7 mouse cellular contexts compared by ENCODE assay signal in genomic region chr10:120553097-120553453, GRCm38 (mm10).
DNase-seq lines count a peak whose midpoint lies in the region; ATAC-seq and TF ChIP-seq lines count a peak whose summit lies in the region.

No protein-coding gene starts in this region.

- no peak for TF ChIP-seq POLR2A in lung, adult 2 months (IDR thresholded peaks at IDR 0.05; ENCODE audit: borderline replicate concordance, extremely low read depth, low read depth, low read length)

- 3% methylated on average over 16 of the region's 16 CpGs for WGBS in lung, adult 2 months
- 0% methylated on average over 16 of the region's 16 CpGs for WGBS in embryonic facial prominence, embryonic 11.5 days
- 2% methylated on average over 16 of the region's 16 CpGs for WGBS in hindbrain, postnatal 0 days
- 3% methylated on average over 16 of the region's 16 CpGs for WGBS in stomach, embryonic 16.5 days

- no peaks in the 10 kb centered on the region for H3K27me3 ChIP-seq in embryonic facial prominence, embryonic 11.5 days (ENCODE audit: control insufficient read depth, insufficient read depth, low read length)
- 0 out of 2 replicates have a peak, but pooled peaks cover 4% of the 10 kb centered on the region for H3K27me3 ChIP-seq in hindbrain, postnatal 0 days (ENCODE audit: insufficient read depth, low read length)
- no peaks in the 10 kb centered on the region for H3K27me3 ChIP-seq in stomach, embryonic 16.5 days (ENCODE audit: control insufficient read depth, insufficient read depth, low read length)

- ATAC-seq in embryonic facial prominence, embryonic 11.5 days (replicated peaks; ENCODE audit: insufficient number of reproducible peaks, low FRiP score, low TSS enrichment, low read depth) = peak; percentile 82
- ATAC-seq in hindbrain, postnatal 0 days = peak; percentile 66
- peak; percentile 82 for ATAC-seq in stomach, embryonic 16.5 days (ENCODE audit: insufficient read depth, low FRiP score)

- TF ChIP-seq CTCF in lung, adult 2 months (IDR thresholded peaks at IDR 0.05; ENCODE audit: insufficient read depth, low read length) = no peak
- TF ChIP-seq CTCF in hindbrain, postnatal 0 days (IDR thresholded peaks at IDR 0.05; ENCODE audit: low read depth) = peak; percentile 29

- peak overlapping the region; percentile 83 for H3K27ac ChIP-seq in embryonic facial prominence, embryonic 11.5 days (replicated peaks; ENCODE audit: low read depth, low read length)
- no peak overlapping the region for H3K27ac ChIP-seq in hindbrain, postnatal 0 days
- H3K27ac ChIP-seq in stomach, embryonic 16.5 days (ENCODE audit: low read length) = peak overlapping the region; percentile 73

- no peaks in the 10 kb centered on the region for H3K36me3 ChIP-seq in embryonic facial prominence, embryonic 11.5 days (replicated peaks; ENCODE audit: control insufficient read depth, insufficient read depth, low read depth, low read length)
- H3K36me3 ChIP-seq in hindbrain, postnatal 0 days (ENCODE audit: insufficient read depth, low read length) = no peaks in the 10 kb centered on the region
- no peaks in the 10 kb centered on the region for H3K36me3 ChIP-seq in stomach, embryonic 16.5 days (ENCODE audit: control insufficient read depth, insufficient read depth, low read length)

- H3K9me3 ChIP-seq in embryonic facial prominence, embryonic 11.5 days (replicated peaks; ENCODE audit: control insufficient read depth, low read length) = no peaks in the 10 kb centered on the region
- no peaks in the 10 kb centered on the region for H3K9me3 ChIP-seq in hindbrain, postnatal 0 days (ENCODE audit: low read length)
- no peaks in the 10 kb centered on the region for H3K9me3 ChIP-seq in stomach, embryonic 16.5 days (replicated peaks; ENCODE audit: control insufficient read depth, low read length)

- peaks cover 9% of the 10 kb centered on the region for H3K4me1 ChIP-seq in lung, adult 2 months (ENCODE audit: control insufficient read depth, insufficient read depth, low read length)
- no peaks in the 10 kb centered on the region; the same call in 1 of the 2 replicates for H3K4me1 ChIP-seq in embryonic facial prominence, embryonic 11.5 days (ENCODE audit: control insufficient read depth, insufficient read depth, low read length)
- H3K4me1 ChIP-seq in hindbrain, postnatal 0 days (ENCODE audit: insufficient read depth, low read length) = peaks cover 5% of the 10 kb centered on the region; the same call in 1 of the 2 replicates
- H3K4me1 ChIP-seq in stomach, embryonic 16.5 days (ENCODE audit: control insufficient read depth, insufficient read depth, low read length) = peaks cover 10% of the 10 kb centered on the region; the same call in 1 of the 2 replicates

- DNase-seq in lung, adult 2 months = peak; percentile 6
- no peak for DNase-seq in lung, postnatal 25 days (ENCODE audit: low spot score)
- peak; percentile 88 for DNase-seq in embryonic facial prominence, embryonic 11.5 days (ENCODE audit: low spot score)
- DNase-seq in hindbrain, postnatal 0 days (ENCODE audit: low spot score) = peak; percentile 24
- peak; percentile 3 for DNase-seq in lung, postnatal 14 days
- no peak for DNase-seq in urinary bladder, postnatal 14 days (ENCODE audit: low spot score)

- H3K9ac ChIP-seq in embryonic facial prominence, embryonic 11.5 days (replicated peaks; ENCODE audit: low read length) = peak overlapping the region; percentile 70
- 0 out of 2 replicates have a peak overlapping the region, but pooled peaks have one; percentile 61 for H3K9ac ChIP-seq in hindbrain, postnatal 0 days (replicated peaks; ENCODE audit: low read length)
- peak overlapping the region; percentile 85 for H3K9ac ChIP-seq in stomach, embryonic 16.5 days (ENCODE audit: low read length)

- peak overlapping the region; percentile 99 for H3K4me2 ChIP-seq in embryonic facial prominence, embryonic 11.5 days (ENCODE audit: low read depth, low read length)
- peak overlapping the region; percentile 96 for H3K4me2 ChIP-seq in hindbrain, postnatal 0 days (ENCODE audit: low read depth, low read length)
- peak overlapping the region; percentile 100 for H3K4me2 ChIP-seq in stomach, embryonic 16.5 days (ENCODE audit: low read depth, low read length)

- H3K4me3 ChIP-seq in lung, adult 2 months (replicated peaks; ENCODE audit: extremely low read depth, low read depth, low read length) = peak overlapping the region; percentile 30
- H3K4me3 ChIP-seq in embryonic facial prominence, embryonic 11.5 days (ENCODE audit: low read depth, low read length) = peak overlapping the region; percentile 43
- H3K4me3 ChIP-seq in hindbrain, postnatal 0 days (ENCODE audit: low read length) = peak overlapping the region; percentile 51
- H3K4me3 ChIP-seq in stomach, embryonic 16.5 days (replicated peaks; ENCODE audit: low read length) = peak overlapping the region; percentile 64

Comparison
In these comparisons a context has a peak if more than half of its experiments do, and no peak if none do; other contexts are left out.
1. DNase-seq: peak in lung, adult 2 months (single experiment), embryonic facial prominence, embryonic 11.5 days (single experiment), hindbrain, postnatal 0 days (single experiment) and lung, postnatal 14 days (single experiment); none in lung, postnatal 25 days (single experiment) and urinary bladder, postnatal 14 days (single experiment).
2. Peak in every context shown above with its lines, with median percentiles within 50 percentile points of each other: H3K4me3 ChIP-seq, ATAC-seq, H3K4me2 ChIP-seq and H3K9ac ChIP-seq.